Mouse (Mus musculus) midbrain, embryonic 13.5 days (tissue): ENCODE results near the gene Efhc1. TPM values are rescaled to one million over a fixed set of nuclear protein-coding genes. Genes with fewer than 3 reads are reported as not detected.

Experiments
- polyA plus RNA-seq: library from polyadenylated mRNA; unstranded; fragments of >200 nt; fragmentation: Nextera tagmentation; extraction: Ambion mirVana; gene quantifications from 2 replicates; pipeline ENCODE4 v1.2.1, GENCODE M21; 2015

The Efhc1 gene
- polyA plus RNA-seq, 1 experiment from 2014 or later = 1.5 TPM

Other genes starting within 250 kb of the Efhc1 start
- not detected in 2 replicates for gene Il17a, start 220.7 kb upstream of the Efhc1 start, polyA plus RNA-seq
- 0.30 TPM in 1 of 2 replicates, not detected in the other for gene Il17f, start 161.0 kb upstream of the Efhc1 start, polyA plus RNA-seq
- 48.1 and 50.9 TPM in 2 replicates for gene Mcm3, start 131.3 kb upstream of the Efhc1 start, polyA plus RNA-seq
- gene Paqr8, start 61.0 kb upstream of the Efhc1 start, polyA plus RNA-seq = 12.5 and 13.4 TPM in 2 replicates
- 2.2 and 2.5 TPM in 2 replicates for gene Tram2, start 127.6 kb downstream of the Efhc1 start, polyA plus RNA-seq